Mouse (Mus musculus) cerebellum, postnatal 4 days (tissue): ENCODE results near the gene Calr3.

Experiments used
- DNase-seq, 2 experiments: peaks; one replicate each; pipeline ENCODE4 v3.0.0; 2022; ENCODE audit warnings: low spot score in 2 of 2, mixed read lengths in 1 of 2

Gene Calr3

GRCm38 (mm10) chr8:72443338-72443993 lies at the start of gene Calr3, which contains the start of gene 1700030K09Rik:
Calr3 (minus strand) TSS chr8:72443870.
1700030K09Rik (plus strand) TSS chr8:72443880.
- DNase-seq = peak; percentile 92 to 97

- DNase-seq = no peak
Measured at GRCm38 (mm10) chr8:72493381-72493780, 49.7 kb upstream of the Calr3 start.

GRCm38 (mm10) chr8:72492622-72493081 lies 49.0 kb upstream of the Calr3 start:
- DNase-seq = peak; percentile 99

GRCm38 (mm10) chr8:72491680-72492621 lies 48.3 kb upstream of the Calr3 start, which contains the start of gene Slc35e1:
Slc35e1 (minus strand) TSS chr8:72492614.
- no peak for DNase-seq

- no peak for DNase-seq
Measured at GRCm38 (mm10) chr8:72491017-72491416, 47.3 kb upstream of the Calr3 start.

GRCm38 (mm10) chr8:72487014-72487413 lies 43.3 kb upstream of the Calr3 start:
- no peak for DNase-seq

- DNase-seq = no peak
Measured at GRCm38 (mm10) chr8:72485456-72486199, 42.0 kb upstream of the Calr3 start.

- DNase-seq = peak; percentile 89 to 95
Measured at GRCm38 (mm10) chr8:72474826-72475546, 31.3 kb upstream of the Calr3 start, which contains the start of gene Cherp. Cherp (minus strand) TSS chr8:72475226.

- DNase-seq = no peak
Measured at GRCm38 (mm10) chr8:72470684-72471083, 27.0 kb upstream of the Calr3 start.

GRCm38 (mm10) chr8:72469984-72470383 lies 26.3 kb upstream of the Calr3 start:
- DNase-seq = no peak

GRCm38 (mm10) chr8:72469243-72469642 lies 25.6 kb upstream of the Calr3 start:
- no peak for DNase-seq

GRCm38 (mm10) chr8:72464211-72464610 lies 20.5 kb upstream of the Calr3 start:
- no peak for DNase-seq

GRCm38 (mm10) chr8:72459881-72460533 lies 16.3 kb upstream of the Calr3 start:
- no peak for DNase-seq

- no peak for DNase-seq
Measured at GRCm38 (mm10) chr8:72458457-72458856, 14.8 kb upstream of the Calr3 start.

GRCm38 (mm10) chr8:72457806-72458205 lies 14.1 kb upstream of the Calr3 start:
- DNase-seq = no peak

GRCm38 (mm10) chr8:72455317-72455716 lies 11.6 kb upstream of the Calr3 start:
- no peak for DNase-seq

- DNase-seq = no peak
Measured at GRCm38 (mm10) chr8:72453904-72454303, 10.2 kb upstream of the Calr3 start.

GRCm38 (mm10) chr8:72451516-72451915 lies 7.8 kb upstream of the Calr3 start:
- DNase-seq = no peak

GRCm38 (mm10) chr8:72445071-72445470 lies 1.4 kb upstream of the Calr3 start:
- DNase-seq = no peak

GRCm38 (mm10) chr8:72443994-72444350 lies 302 bp upstream of the Calr3 start:
- DNase-seq = no peak
